Mouse (Mus musculus) erythroblast, embryonic 14.5 days (primary cell): ENCODE results near the gene Nr2f2.

Experiments used
- GATA1 ChIP-seq: IDR thresholded peaks from 2 replicates; pipeline ENCODE4 v1.6.1; 2012; ENCODE audit warnings: low read length, inconsistent platforms, mixed read lengths
- TAL1 ChIP-seq: IDR thresholded peaks from 3 replicates; pipeline ENCODE4 v1.6.1; 2012; ENCODE audit warnings: low read length, inconsistent platforms, mixed read lengths

GRCm38 (mm10) chr7:70356691-70357515 lies 9.6 kb downstream of the Nr2f2 start:
- TF ChIP-seq TAL1 (no peak), GATA1 (no peak)
